Mouse (Mus musculus) CH12.LX (cell line): Measurements from ENCODE around the gene 1190005I06Rik. TPM values are rescaled to one million over a fixed set of nuclear protein-coding genes. Genes with fewer than 3 reads are reported as not detected.

ENCODE experiments used
- DNase-seq: peaks from one replicate; pipeline ENCODE4 v3.0.0-alpha.2; 2013; ENCODE audit errors: extremely low read depth
- H3K27ac ChIP-seq: 2 replicates; pipeline ENCODE4 v1.5.1; 2012; ENCODE audit warnings: low read depth, mild to moderate bottlenecking, control low read depth, moderate library complexity; ENCODE audit not compliant: insufficient read depth
- H3K27me3 ChIP-seq: replicated peaks from 2 replicates; pipeline ENCODE3; 2012; ENCODE audit warnings: inconsistent platforms
- H3K36me3 ChIP-seq, 2 experiments: replicated peaks in 1 of 2; 2 replicates each; pipeline versions ENCODE3 to v1.6.1; 2012; ENCODE audit warnings: inconsistent platforms in 1 of 2, low read length in 1 of 2, mild to moderate bottlenecking in 1 of 2, mixed read lengths in 1 of 2, moderate library complexity in 1 of 2; ENCODE audit not compliant: control insufficient read depth in 1 of 2, insufficient read depth in 1 of 2
- H3K4me1 ChIP-seq, 2 experiments: 2 replicates each; pipeline ENCODE4 v1.6.1; 2012; ENCODE audit warnings: inconsistent platforms in 1 of 2, moderate library complexity in 1 of 2; ENCODE audit not compliant: insufficient read depth in 2 of 2, control insufficient read depth in 1 of 2
- H3K4me2 ChIP-seq: 2 replicates; pipeline ENCODE4 v1.6.1; 2012; ENCODE audit warnings: low read depth, mild to moderate bottlenecking, control low read depth; ENCODE audit not compliant: poor library complexity, insufficient read depth, severe bottlenecking
- H3K4me3 ChIP-seq, 3 experiments: fragments of 150-350 bp in 1 of 3; sonication (generic) in 1 of 3; replicated peaks in 1 of 3; 2 replicates each; pipeline versions ENCODE3 to v1.5.1; 2011 to 2012; ENCODE audit warnings: low read depth in 2 of 3, low read length in 2 of 3, mild to moderate bottlenecking in 2 of 3, moderate library complexity in 2 of 3, control low read depth in 1 of 3, improper control_type of control experiment in 1 of 3, inconsistent platforms in 1 of 3, mixed read lengths in 1 of 3; ENCODE audit not compliant: poor library complexity in 1 of 3
- H3K79me2 ChIP-seq: replicated peaks from 2 replicates; pipeline ENCODE4 v1.6.1; 2012; ENCODE audit warnings: mild to moderate bottlenecking, moderate library complexity; ENCODE audit not compliant: control insufficient read depth, poor library complexity, insufficient read depth, severe bottlenecking; ENCODE audit errors: extremely low read depth
- H3K9ac ChIP-seq: 2 replicates; pipeline ENCODE4 v1.6.1; 2012; ENCODE audit warnings: low read depth, mild to moderate bottlenecking, control low read depth, moderate library complexity; ENCODE audit not compliant: insufficient read depth
- H3K9me3 ChIP-seq: replicated peaks from 2 replicates; pipeline ENCODE3; 2012; ENCODE audit warnings: low read length, inconsistent platforms, mixed read lengths
- CHD1 ChIP-seq: IDR thresholded peaks from 2 replicates; pipeline ENCODE4 v1.6.1; 2012; ENCODE audit warnings: low read depth, low read length, improper control_type of control experiment, inconsistent platforms
- E2F4 ChIP-seq: IDR thresholded peaks from 2 replicates; pipeline ENCODE4 v1.6.1; 2011; ENCODE audit warnings: low read depth, low read length, improper control_type of control experiment; ENCODE audit not compliant: insufficient replicate concordance
- ELF1 ChIP-seq: IDR thresholded peaks from 2 replicates; pipeline ENCODE4 v1.6.1; 2014; ENCODE audit warnings: low read depth, mild to moderate bottlenecking, inconsistent platforms, low read length, improper control_type of control experiment
- JUN ChIP-seq: IDR thresholded peaks from 2 replicates; pipeline ENCODE4 v1.6.1; 2011; ENCODE audit warnings: low read depth, mild to moderate bottlenecking, low read length, improper control_type of control experiment, moderate library complexity; ENCODE audit not compliant: insufficient read depth
- MAFK ChIP-seq: IDR thresholded peaks from 2 replicates; pipeline ENCODE4 v1.6.1; 2011; ENCODE audit warnings: low read length, improper control_type of control experiment; ENCODE audit not compliant: insufficient replicate concordance
- MAX ChIP-seq: IDR thresholded peaks from 2 replicates; pipeline ENCODE4 v1.6.1; 2011; ENCODE audit warnings: low read length, improper control_type of control experiment
- MEF2A ChIP-seq: IDR thresholded peaks from 2 replicates; pipeline ENCODE4 v1.6.1; 2014; ENCODE audit warnings: low read depth, mild to moderate bottlenecking, inconsistent platforms, low read length, improper control_type of control experiment, borderline replicate concordance
- MXI1 ChIP-seq: IDR thresholded peaks from 2 replicates; pipeline ENCODE4 v1.6.1; 2011; ENCODE audit warnings: mild to moderate bottlenecking, low read depth, low read length, improper control_type of control experiment
- MYC ChIP-seq: IDR thresholded peaks from 2 replicates; pipeline ENCODE4 v1.6.1; 2011; ENCODE audit warnings: low read depth, mild to moderate bottlenecking, improper control_type of control experiment, low read length
- NELFE ChIP-seq: IDR thresholded peaks from 2 replicates; pipeline ENCODE4 v1.6.1; 2011; ENCODE audit warnings: low read depth, low read length, improper control_type of control experiment
- POLR2A ChIP-seq: IDR thresholded peaks from 2 replicates; pipeline ENCODE4 v1.6.1; 2011; ENCODE audit warnings: low read depth, mild to moderate bottlenecking, improper control_type of control experiment, low read length
- POLR2AphosphoS2 ChIP-seq: IDR thresholded peaks from 2 replicates; pipeline ENCODE4 v1.6.1; 2011; ENCODE audit warnings: low read depth, low read length, improper control_type of control experiment
- RAD21 ChIP-seq: IDR thresholded peaks from 2 replicates; pipeline ENCODE4 v1.6.1; 2011; ENCODE audit warnings: low read depth, mild to moderate bottlenecking, low read length, improper control_type of control experiment, moderate library complexity
- ZMIZ1 ChIP-seq: IDR thresholded peaks from 2 replicates; pipeline ENCODE4 v1.6.1; 2012; ENCODE audit warnings: low read depth, mild to moderate bottlenecking, inconsistent platforms, low read length, improper control_type of control experiment
- ZNF384 ChIP-seq: IDR thresholded peaks from 2 replicates; pipeline ENCODE4 v1.6.1; 2012; ENCODE audit warnings: low read depth, low read length, improper control_type of control experiment, inconsistent platforms
- dilution Hi-C: fragments of 300-500 bp; cut with MboI; formaldehyde crosslinking; loops from 2 replicates; pipeline ENCODE4 v1.14.3; 2020; ENCODE audit warnings: low sequenced_read_pairs; ENCODE audit not compliant: extremely low pct_unique_long_range_greater_than_20kb, extremely low pct_ligation_motif_present
- in situ Hi-C: fragments of 300-500 bp; cut with MboI; formaldehyde crosslinking; loops from 3 replicates; pipeline ENCODE4 v1.14.3; 2019; ENCODE audit warnings: low sequenced_read_pairs, low pct_ligation_motif_present, low pct_unique_long_range_greater_than_20kb, mixed read lengths
- polyA plus RNA-seq: library from polyadenylated mRNA; unstranded; fragments of >175 nt; gene quantifications from 2 replicates; pipeline ENCODE4 v1.2.1, GENCODE M21; 2012; ENCODE audit warnings: low read depth; ENCODE audit not compliant: insufficient read length
- total RNA-seq, 2 experiments: library from RNA; depleted of rRNA; stranded (reverse); fragments of 300-350 nt in 1 of 2; fragments of >200 nt in 1 of 2; gene quantifications; 2 replicates each; pipeline ENCODE4 v1.2.3; 2012 to 2014

Gene 1190005I06Rik
- total and polyA plus RNA-seq, 3 experiments: 0.36 to 0.85 TPM; not detected in 1

- DNase-seq: no peak
- Histone ChIP-seq H3K9me3 (no peaks in the 10 kb centered on the region), H3K36me3 (peaks cover 58 to 92% of the 10 kb centered on the region in 2 experiments), H3K4me3 (no peak overlapping the region), H3K4me2 (no peak overlapping the region), H3K79me2 (0 out of 2 replicates have a peak, but pooled peaks cover 2% of the 10 kb centered on the region), H3K9ac (no peak overlapping the region), H3K27me3 (no peaks in the 10 kb centered on the region), H3K27ac (no peak overlapping the region), H3K4me1 (peaks cover 0 to 11% of the 10 kb centered on the region in 2 experiments; a peak in 2 of 4 replicates)
- in situ Hi-C loops (no loop called here), dilution Hi-C loops (no loop called here)
- TF ChIP-seq JUN: no peak
- TF ChIP-seq MAX: no peak
- no peak for TF ChIP-seq MAFK
- TF ChIP-seq NELFE: no peak
- no peak for TF ChIP-seq ZMIZ1
- TF ChIP-seq CHD1: no peak
- no peak for TF ChIP-seq ZNF384
- no peak for TF ChIP-seq MYC
- TF ChIP-seq ELF1: no peak
- TF ChIP-seq E2F4: no peak
Measured at GRCm38 (mm10) chr8:120656322-120657052, 9.1 kb upstream of the 1190005I06Rik start.

GRCm38 (mm10) chr8:120644663-120645062 lies 2.8 kb downstream of the 1190005I06Rik start:
- dilution Hi-C loops (no loop called here), in situ Hi-C loops (no loop called here)
- Histone ChIP-seq H3K27ac (no peak overlapping the region), H3K4me1 (no peaks in the 10 kb centered on the region), H3K79me2 (no peaks in the 10 kb centered on the region), H3K4me3 (no peak overlapping the region), H3K27me3 (no peaks in the 10 kb centered on the region), H3K9ac (no peak overlapping the region), H3K4me2 (no peak overlapping the region), H3K9me3 (no peaks in the 10 kb centered on the region), H3K36me3 (peaks cover 0 to 10% of the 10 kb centered on the region in 2 experiments)
- DNase-seq: no peak
- no peak for TF ChIP-seq POLR2A
- no peak for TF ChIP-seq MXI1
- TF ChIP-seq MEF2A: no peak
- no peak for TF ChIP-seq MAFK
- no peak for TF ChIP-seq RAD21
- no peak for TF ChIP-seq POLR2AphosphoS2
